Mouse (Mus musculus) CH12.LX (cell line): ENCODE measurements around the gene Nos1ap. TPM values are rescaled to one million over a fixed set of nuclear protein-coding genes. Genes with fewer than 3 reads are reported as not detected.

Source experiments
- DNase-seq: peaks from one replicate; pipeline ENCODE4 v3.0.0-alpha.2; 2013; ENCODE audit errors: extremely low read depth
- H3K27ac ChIP-seq: 2 replicates; pipeline ENCODE4 v1.5.1; 2012; ENCODE audit warnings: low read depth, mild to moderate bottlenecking, control low read depth, moderate library complexity; ENCODE audit not compliant: insufficient read depth
- H3K27me3 ChIP-seq: replicated peaks from 2 replicates; pipeline ENCODE3; 2012; ENCODE audit warnings: inconsistent platforms
- H3K36me3 ChIP-seq, 2 experiments: replicated peaks in 1 of 2; 2 replicates each; pipeline versions ENCODE3 to v1.6.1; 2012; ENCODE audit warnings: inconsistent platforms in 1 of 2, low read length in 1 of 2, mild to moderate bottlenecking in 1 of 2, mixed read lengths in 1 of 2, moderate library complexity in 1 of 2; ENCODE audit not compliant: control insufficient read depth in 1 of 2, insufficient read depth in 1 of 2
- H3K4me1 ChIP-seq, 2 experiments: 2 replicates each; pipeline ENCODE4 v1.6.1; 2012; ENCODE audit warnings: inconsistent platforms in 1 of 2, moderate library complexity in 1 of 2; ENCODE audit not compliant: insufficient read depth in 2 of 2, control insufficient read depth in 1 of 2
- H3K4me2 ChIP-seq: 2 replicates; pipeline ENCODE4 v1.6.1; 2012; ENCODE audit warnings: low read depth, mild to moderate bottlenecking, control low read depth; ENCODE audit not compliant: poor library complexity, insufficient read depth, severe bottlenecking
- H3K4me3 ChIP-seq, 3 experiments: fragments of 150-350 bp in 1 of 3; sonication (generic) in 1 of 3; replicated peaks in 1 of 3; 2 replicates each; pipeline versions ENCODE3 to v1.5.1; 2011 to 2012; ENCODE audit warnings: low read depth in 2 of 3, low read length in 2 of 3, mild to moderate bottlenecking in 2 of 3, moderate library complexity in 2 of 3, control low read depth in 1 of 3, improper control_type of control experiment in 1 of 3, inconsistent platforms in 1 of 3, mixed read lengths in 1 of 3; ENCODE audit not compliant: poor library complexity in 1 of 3
- H3K79me2 ChIP-seq: replicated peaks from 2 replicates; pipeline ENCODE4 v1.6.1; 2012; ENCODE audit warnings: mild to moderate bottlenecking, moderate library complexity; ENCODE audit not compliant: control insufficient read depth, poor library complexity, insufficient read depth, severe bottlenecking; ENCODE audit errors: extremely low read depth
- H3K9ac ChIP-seq: 2 replicates; pipeline ENCODE4 v1.6.1; 2012; ENCODE audit warnings: low read depth, mild to moderate bottlenecking, control low read depth, moderate library complexity; ENCODE audit not compliant: insufficient read depth
- H3K9me3 ChIP-seq: replicated peaks from 2 replicates; pipeline ENCODE3; 2012; ENCODE audit warnings: low read length, inconsistent platforms, mixed read lengths
- BHLHE40 ChIP-seq: IDR thresholded peaks from 2 replicates; pipeline ENCODE4 v1.6.1; 2011; ENCODE audit warnings: mild to moderate bottlenecking, low read depth, low read length, improper control_type of control experiment
- CHD1 ChIP-seq: IDR thresholded peaks from 2 replicates; pipeline ENCODE4 v1.6.1; 2012; ENCODE audit warnings: low read depth, low read length, improper control_type of control experiment, inconsistent platforms
- ELF1 ChIP-seq: IDR thresholded peaks from 2 replicates; pipeline ENCODE4 v1.6.1; 2014; ENCODE audit warnings: low read depth, mild to moderate bottlenecking, inconsistent platforms, low read length, improper control_type of control experiment
- ETS1 ChIP-seq: conservative IDR thresholded peaks from 2 replicates; pipeline ENCODE4 v1.6.1; 2012; ENCODE audit warnings: low read depth, mild to moderate bottlenecking, inconsistent platforms, low read length, improper control_type of control experiment, moderate library complexity
- JUN ChIP-seq: IDR thresholded peaks from 2 replicates; pipeline ENCODE4 v1.6.1; 2011; ENCODE audit warnings: low read depth, mild to moderate bottlenecking, low read length, improper control_type of control experiment, moderate library complexity; ENCODE audit not compliant: insufficient read depth
- MAFK ChIP-seq: IDR thresholded peaks from 2 replicates; pipeline ENCODE4 v1.6.1; 2011; ENCODE audit warnings: low read length, improper control_type of control experiment; ENCODE audit not compliant: insufficient replicate concordance
- NRF1 ChIP-seq: IDR thresholded peaks from 2 replicates; pipeline ENCODE4 v1.6.1; 2014; ENCODE audit warnings: low read depth, mild to moderate bottlenecking, inconsistent platforms, low read length, improper control_type of control experiment, moderate library complexity
- POLR2A ChIP-seq: IDR thresholded peaks from 2 replicates; pipeline ENCODE4 v1.6.1; 2011; ENCODE audit warnings: low read depth, mild to moderate bottlenecking, improper control_type of control experiment, low read length
- RAD21 ChIP-seq: IDR thresholded peaks from 2 replicates; pipeline ENCODE4 v1.6.1; 2011; ENCODE audit warnings: low read depth, mild to moderate bottlenecking, low read length, improper control_type of control experiment, moderate library complexity
- RCOR1 ChIP-seq: conservative IDR thresholded peaks from 2 replicates; pipeline ENCODE4 v1.6.1; 2012; ENCODE audit warnings: low read depth, mild to moderate bottlenecking, inconsistent platforms, low read length, improper control_type of control experiment
- SMC3 ChIP-seq: IDR thresholded peaks from 2 replicates; pipeline ENCODE4 v1.6.1; 2011; ENCODE audit warnings: low read depth, low read length, improper control_type of control experiment
- TBP ChIP-seq: conservative IDR thresholded peaks from 2 replicates; pipeline ENCODE4 v1.6.1; 2011; ENCODE audit warnings: low read depth, low read length, improper control_type of control experiment
- TCF12 ChIP-seq: IDR thresholded peaks from 2 replicates; pipeline ENCODE4 v1.6.1; 2014; ENCODE audit warnings: low read depth, mild to moderate bottlenecking, inconsistent platforms, low read length, improper control_type of control experiment
- UBTF ChIP-seq: IDR thresholded peaks from 2 replicates; pipeline ENCODE4 v1.6.1; 2012; ENCODE audit warnings: low read depth, mild to moderate bottlenecking, inconsistent platforms, low read length, improper control_type of control experiment, moderate library complexity
- USF1 ChIP-seq: IDR thresholded peaks from 2 replicates; pipeline ENCODE4 v1.6.1; 2014; ENCODE audit warnings: low read depth, mild to moderate bottlenecking, inconsistent platforms, low read length, improper control_type of control experiment
- ZC3H11A ChIP-seq: IDR thresholded peaks from 2 replicates; pipeline ENCODE4 v1.6.1; 2012; ENCODE audit warnings: low read depth, mild to moderate bottlenecking, inconsistent platforms, low read length, improper control_type of control experiment
- dilution Hi-C: fragments of 300-500 bp; cut with MboI; formaldehyde crosslinking; loops from 2 replicates; pipeline ENCODE4 v1.14.3; 2020; ENCODE audit warnings: low sequenced_read_pairs; ENCODE audit not compliant: extremely low pct_unique_long_range_greater_than_20kb, extremely low pct_ligation_motif_present
- in situ Hi-C: fragments of 300-500 bp; cut with MboI; formaldehyde crosslinking; loops from 3 replicates; pipeline ENCODE4 v1.14.3; 2019; ENCODE audit warnings: low sequenced_read_pairs, low pct_ligation_motif_present, low pct_unique_long_range_greater_than_20kb, mixed read lengths
- polyA plus RNA-seq: library from polyadenylated mRNA; unstranded; fragments of >175 nt; gene quantifications from 2 replicates; pipeline ENCODE4 v1.2.1, GENCODE M21; 2012; ENCODE audit warnings: low read depth; ENCODE audit not compliant: insufficient read length
- total RNA-seq, 2 experiments: library from RNA; depleted of rRNA; stranded (reverse); fragments of 300-350 nt in 1 of 2; fragments of >200 nt in 1 of 2; gene quantifications; 2 replicates each; pipeline ENCODE4 v1.2.3; 2012 to 2014

Nos1ap gene
- total and polyA plus RNA-seq, 3 experiments = not detected

- DNase-seq = peak; percentile 3
Measured at GRCm38 (mm10) chr1:170481093-170481492, 108.6 kb downstream of the Nos1ap start.

GRCm38 (mm10) chr1:170479458-170479798, 110.2 kb downstream of the Nos1ap start:
- Histone ChIP-seq H3K27me3 (no peaks in the 10 kb centered on the region), H3K4me2 (no peak overlapping the region), H3K27ac (no peak overlapping the region), H3K4me3 (no peak overlapping the region), H3K9me3 (no peaks in the 10 kb centered on the region), H3K36me3 (no peaks in the 10 kb centered on the region), H3K9ac (no peak overlapping the region), H3K4me1 (peaks cover 0 to 8% of the 10 kb centered on the region in 2 experiments; a peak in 1 of 4 replicates), H3K79me2 (no peaks in the 10 kb centered on the region)
- no peak for DNase-seq
- TF ChIP-seq MAFK = no peak
- no peak for TF ChIP-seq RAD21
- no peak for TF ChIP-seq NRF1
- TF ChIP-seq RCOR1 = no peak
- TF ChIP-seq BHLHE40 = no peak
- no peak for TF ChIP-seq TBP
- TF ChIP-seq UBTF = no peak
- no peak for TF ChIP-seq TCF12
- no peak for TF ChIP-seq SMC3
- no peak for TF ChIP-seq ZC3H11A
- TF ChIP-seq ETS1 = no peak
- in situ Hi-C loops = no loop called here
- dilution Hi-C loops = no loop called here

More at GRCm38 (mm10) chr1:170481093-170481492, 108.6 kb downstream of the Nos1ap start:
- no peaks in the 10 kb centered on the region for H3K27me3 ChIP-seq
- no peaks in the 10 kb centered on the region for H3K79me2 ChIP-seq
- dilution Hi-C loops (no loop called here), in situ Hi-C loops (no loop called here)
- no peak overlapping the region for H3K9ac ChIP-seq
- no peak overlapping the region for H3K4me3 ChIP-seq
- no peaks in the 10 kb centered on the region for H3K9me3 ChIP-seq
- peaks cover 0 to 8% of the 10 kb centered on the region in 2 experiments; a peak in 1 of 4 replicates for H3K4me1 ChIP-seq
- H3K27ac ChIP-seq = no peak overlapping the region
- no peak overlapping the region for H3K4me2 ChIP-seq
- no peaks in the 10 kb centered on the region for H3K36me3 ChIP-seq
- TF ChIP-seq TCF12 (no peak), UBTF (no peak), BHLHE40 (no peak), NRF1 (no peak)

- dilution Hi-C loops = no loop called here
- H3K4me2 ChIP-seq = no peak overlapping the region
Measured at GRCm38 (mm10) chr1:170478791-170479457, 110.7 kb downstream of the Nos1ap start.

More at GRCm38 (mm10) chr1:170478791-170479457, 110.7 kb downstream of the Nos1ap start:
- Histone ChIP-seq H3K36me3 (no peaks in the 10 kb centered on the region), H3K4me1 (peaks cover 0 to 8% of the 10 kb centered on the region in 2 experiments; a peak in 1 of 4 replicates), H3K4me3 (no peak overlapping the region), H3K9me3 (no peaks in the 10 kb centered on the region), H3K27ac (no peak overlapping the region), H3K27me3 (no peaks in the 10 kb centered on the region), H3K9ac (no peak overlapping the region), H3K79me2 (no peaks in the 10 kb centered on the region)
- DNase-seq = no peak
- in situ Hi-C loops = no loop called here
- TF ChIP-seq RCOR1 (no peak), SMC3 (no peak), CHD1 (no peak), POLR2A (no peak), USF1 (no peak), ELF1 (no peak), JUN (no peak)
